Mouse (Mus musculus) myocyte (in vitro differentiated cells): ENCODE measurements around the gene Olfr263.

Source experiments
- CEBPB ChIP-seq: IDR thresholded peaks from 2 replicates; pipeline ENCODE4 v1.6.1; 2011; ENCODE audit warnings: mild to moderate bottlenecking, moderate library complexity; ENCODE audit not compliant: poor library complexity, insufficient read depth, severe bottlenecking
- E2F4 ChIP-seq: IDR thresholded peaks from one replicate; pipeline ENCODE4 v1.6.1; 2011; ENCODE audit warnings: mild to moderate bottlenecking, control low read depth, moderate library complexity; ENCODE audit not compliant: insufficient read depth
- MAX ChIP-seq: IDR thresholded peaks from one replicate; pipeline ENCODE4 v1.6.1; 2011; ENCODE audit warnings: low read depth, mild to moderate bottlenecking, control low read depth
- MYOD1 ChIP-seq, 3 experiments: IDR thresholded peaks; one replicate each; pipeline ENCODE4 v1.6.1; 2011; ENCODE audit warnings: control low read depth in 2 of 3, low read depth in 2 of 3, mild to moderate bottlenecking in 2 of 3, moderate library complexity in 1 of 3; ENCODE audit not compliant: insufficient read length in 2 of 3, control insufficient read depth in 1 of 3
- MYOG ChIP-seq, 3 experiments: IDR thresholded peaks; one replicate each; pipeline ENCODE4 v1.6.1; 2011; ENCODE audit warnings: control low read depth in 2 of 3, low read depth in 2 of 3, mild to moderate bottlenecking in 2 of 3; ENCODE audit not compliant: insufficient read length in 2 of 3, control insufficient read depth in 1 of 3, insufficient read depth in 1 of 3
- POLR2A ChIP-seq: IDR thresholded peaks from one replicate; pipeline ENCODE4 v1.6.1; 2011; ENCODE audit warnings: low read depth, mild to moderate bottlenecking, control low read depth, moderate library complexity; ENCODE audit not compliant: insufficient read length
- POLR2AphosphoS2 ChIP-seq: IDR thresholded peaks from one replicate; pipeline ENCODE4 v1.6.1; 2011; ENCODE audit warnings: low read depth, control low read depth; ENCODE audit not compliant: insufficient read length
- REST ChIP-seq: IDR thresholded peaks from one replicate; pipeline ENCODE4 v1.6.1; 2011; ENCODE audit warnings: mild to moderate bottlenecking, control low read depth, moderate library complexity; ENCODE audit not compliant: insufficient read depth, insufficient read length
- TCF12 ChIP-seq: IDR thresholded peaks from one replicate; pipeline ENCODE4 v1.6.1; 2011; ENCODE audit warnings: mild to moderate bottlenecking, control low read depth; ENCODE audit not compliant: poor library complexity, insufficient read depth, severe bottlenecking
- TCF3 ChIP-seq: IDR thresholded peaks from one replicate; pipeline ENCODE4 v1.6.1; 2011; ENCODE audit warnings: low read depth, control low read depth; ENCODE audit not compliant: insufficient read length
- USF1 ChIP-seq: IDR thresholded peaks from one replicate; pipeline ENCODE4 v1.6.1; 2011; ENCODE audit warnings: low read depth, mild to moderate bottlenecking, control low read depth, moderate library complexity

DNA sequence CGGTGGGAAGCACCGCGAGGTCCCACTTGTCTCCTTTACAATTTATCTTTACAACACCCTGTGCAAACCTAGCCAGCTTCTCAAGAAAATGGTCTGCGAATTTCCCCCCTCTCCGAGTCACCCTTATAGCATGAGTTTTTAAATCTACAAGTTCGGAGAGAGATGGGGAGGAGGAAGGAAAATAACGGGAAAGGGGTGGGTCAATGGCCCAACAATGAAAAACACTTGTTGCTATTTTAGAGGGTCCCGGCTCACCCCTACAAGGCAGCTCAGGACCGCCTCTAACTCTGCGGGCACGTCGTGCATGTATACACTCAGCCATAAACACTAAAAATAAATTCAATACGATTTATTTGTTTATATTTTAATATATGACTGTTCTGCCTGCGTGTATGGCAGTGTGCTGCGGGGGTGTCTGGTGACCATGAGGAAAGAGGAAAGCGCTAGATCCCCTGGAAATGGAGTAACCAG is 30.6 kb downstream of the Olfr263 start:
- TF ChIP-seq USF1 (no peak), POLR2A (no peak), POLR2AphosphoS2 (no peak), E2F4 (no peak), TCF12 (no peak), CEBPB (no peak), MYOG (IDR thresholded peaks at IDR 0.05; ENCODE audit: control insufficient read depth in 1 of 3, insufficient read depth in 1 of 3, insufficient read length in 2 of 3, low read depth in 2 of 3) (no peak), MYOD1 (IDR thresholded peaks at IDR 0.05; ENCODE audit: control insufficient read depth in 1 of 3, insufficient read length in 2 of 3, low read depth in 2 of 3) (no peak), MAX (no peak), REST (no peak), TCF3 (no peak)
